Mouse (Mus musculus) cortical plate, adult 2 months (tissue): ENCODE results near the gene Slc6a9.

Source experiments
- CTCF ChIP-seq: fragments of 200-500 bp; IDR thresholded peaks from 2 replicates; pipeline ENCODE4 v1.5.1; 2011; ENCODE audit warnings: mild to moderate bottlenecking, control low read depth, low read length; ENCODE audit not compliant: insufficient read depth; ENCODE audit errors: extremely low read depth
- POLR2A ChIP-seq: fragments of 200-500 bp; IDR thresholded peaks from 2 replicates; pipeline ENCODE4 v1.6.1; 2011; ENCODE audit warnings: mild to moderate bottlenecking, low read length, control low read depth; ENCODE audit not compliant: insufficient read depth; ENCODE audit errors: extremely low read depth

GRCm38 (mm10) chr4:117850176-117850575 lies 15.9 kb downstream of the Slc6a9 start:
- TF ChIP-seq CTCF (no peak), POLR2A (no peak)
